Mouse (Mus musculus) cerebellum, adult (tissue): ENCODE measurements around the gene Shpk.

ENCODE experiments used
- ATAC-seq: cut with Nextera tagmentation; 2 replicates; pipeline ENCODE4 v1.9.2; 2017; ENCODE audit warnings: mild to moderate bottlenecking, moderate library complexity, mixed read lengths; ENCODE audit not compliant: insufficient number of reproducible peaks, low FRiP score, low TSS enrichment

Gene Shpk

GRCm38 (mm10) chr11:73258664-73259063, 59.4 kb downstream of the Shpk start:
- no peak for ATAC-seq

- no peak for ATAC-seq
Observed at GRCm38 (mm10) chr11:73260457-73260856, 61.2 kb downstream of the Shpk start.

GRCm38 (mm10) chr11:73261385-73261784, 62.1 kb downstream of the Shpk start:
- ATAC-seq = no peak

GRCm38 (mm10) chr11:73267267-73267666, 68.0 kb downstream of the Shpk start, which contains the start of gene Trpv3:
Gene Trpv3, plus strand, starts transcription at chr11:73267388.
- no peak for ATAC-seq
